Mouse (Mus musculus): ENCODE results near the gene Ptprn2.

- TF ChIP-seq GATA2 (IDR thresholded peaks at IDR 0.05; ENCODE audit: borderline replicate concordance, low read depth, low read length) (no peak), CTCF (IDR thresholded peaks at IDR 0.05; ENCODE audit: low read depth, low read length) (no peak)
Observed at GRCm38 (mm10) chr12:116919691-116920526, 434.4 kb downstream of the Ptprn2 start.
